Mouse (Mus musculus) brain, embryonic 14.5 days (tissue): ENCODE measurements around the gene C1qtnf4.

Experiments
- CTCF ChIP-seq: fragments of 200-500 bp; IDR thresholded peaks from 2 replicates; pipeline ENCODE4 v1.5.1; 2012; ENCODE audit warnings: inconsistent platforms, mild to moderate bottlenecking, moderate library complexity, borderline replicate concordance; ENCODE audit not compliant: insufficient read depth, insufficient read length; ENCODE audit errors: extremely low read depth
- POLR2A ChIP-seq: fragments of 200-500 bp; IDR thresholded peaks from 2 replicates; pipeline ENCODE4 v1.6.1; 2012; ENCODE audit warnings: mild to moderate bottlenecking, inconsistent platforms, borderline replicate concordance; ENCODE audit not compliant: poor library complexity, insufficient read depth, insufficient read length, severe bottlenecking; ENCODE audit errors: extremely low read depth

- no peak for TF ChIP-seq CTCF
- TF ChIP-seq POLR2A = no peak
Measured at GRCm38 (mm10) chr2:90917999-90918698, 32.5 kb downstream of the C1qtnf4 start.
